Mouse (Mus musculus) erythroid progenitor cell, adult 5-6 weeks (primary cell): ENCODE data around the gene Mill1. TPM values are rescaled to one million over a fixed set of nuclear protein-coding genes. Genes with fewer than 3 reads are reported as not detected.
"Not testable (repeated sequence)": the region's sequence is repeated elsewhere in the genome, so short reads cannot be mapped to it uniquely, and the experiment has no call there.

Source experiments
- ATAC-seq: replicated peaks from 2 replicates; pipeline ENCODE4 v1.8.0; 2016; ENCODE audit warnings: moderate number of reproducible peaks, mild to moderate bottlenecking, moderate TSS enrichment, inconsistent platforms; ENCODE audit not compliant: poor library complexity, low FRiP score, severe bottlenecking
- total RNA-seq, 2 experiments: library from RNA; stranded (forward) in 1 of 2; stranded (reverse) in 1 of 2; fragments of 150-400 nt in 1 of 2; fragments of 186-747, 209-891 nt in 1 of 2; gene quantifications; 2 replicates each; pipeline versions ENCODE4 v1.2.3 to v1.2.4; 2015 to 2017; ENCODE audit warnings: low replicate concordance in 2 of 2

The Mill1 gene
- not detected in 2 replicates for total RNA-seq (2015; ENCODE audit: low replicate concordance)
- total RNA-seq (2017; ENCODE audit: low replicate concordance): not detected in 2 replicates

GRCm38 (mm10) chr7:18245047-18245446, at the start of gene Mill1:
Mill1 (plus strand) TSS chr7:18245347.
- ATAC-seq: no peak

GRCm38 (mm10) chr7:18210938-18211337, 34.2 kb upstream of the Mill1 start:
- no peak for ATAC-seq

DNA sequence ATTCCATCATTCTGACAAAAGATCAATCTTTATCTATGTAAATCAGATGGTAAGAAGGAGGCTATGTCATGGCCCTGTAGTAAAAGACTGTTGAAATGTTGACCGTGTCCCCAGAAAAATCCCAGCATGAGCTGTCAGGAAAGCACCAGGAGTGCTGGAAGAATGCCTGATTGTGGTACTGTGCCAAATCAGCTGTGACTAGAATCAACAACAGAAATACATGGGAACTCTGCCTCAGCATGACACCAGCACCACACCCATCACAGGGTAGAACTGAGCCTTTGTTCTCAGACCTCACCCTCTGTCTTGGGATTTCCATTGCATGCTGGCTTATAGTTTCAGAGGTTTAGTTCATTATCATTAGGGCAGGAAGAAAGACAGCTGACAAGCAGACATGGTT, 30.4 kb upstream of the Mill1 start:
- ATAC-seq: no peak

- ATAC-seq: no peak
Measured at GRCm38 (mm10) chr7:18238561-18238960, 6.6 kb upstream of the Mill1 start.

DNA sequence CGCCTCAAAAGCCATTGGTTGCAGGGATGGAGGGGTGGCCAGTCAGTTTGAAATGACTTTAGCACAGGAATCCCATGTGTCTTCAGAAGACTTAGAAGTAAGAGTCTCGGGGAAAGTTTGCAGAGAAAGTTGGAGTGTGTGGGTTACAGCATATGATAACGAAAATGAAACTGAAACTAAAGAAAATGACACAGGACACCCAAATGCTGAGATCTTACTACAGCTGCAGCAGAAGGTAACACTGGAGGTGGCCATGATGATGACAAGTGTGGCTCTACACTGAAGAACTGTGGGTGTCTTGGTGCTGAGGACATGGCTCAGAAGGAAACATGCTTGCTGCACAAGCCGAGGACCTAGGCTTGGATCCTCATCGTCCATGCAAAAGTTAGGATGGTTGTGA, 3.9 kb upstream of the Mill1 start:
- no peak for ATAC-seq

DNA sequence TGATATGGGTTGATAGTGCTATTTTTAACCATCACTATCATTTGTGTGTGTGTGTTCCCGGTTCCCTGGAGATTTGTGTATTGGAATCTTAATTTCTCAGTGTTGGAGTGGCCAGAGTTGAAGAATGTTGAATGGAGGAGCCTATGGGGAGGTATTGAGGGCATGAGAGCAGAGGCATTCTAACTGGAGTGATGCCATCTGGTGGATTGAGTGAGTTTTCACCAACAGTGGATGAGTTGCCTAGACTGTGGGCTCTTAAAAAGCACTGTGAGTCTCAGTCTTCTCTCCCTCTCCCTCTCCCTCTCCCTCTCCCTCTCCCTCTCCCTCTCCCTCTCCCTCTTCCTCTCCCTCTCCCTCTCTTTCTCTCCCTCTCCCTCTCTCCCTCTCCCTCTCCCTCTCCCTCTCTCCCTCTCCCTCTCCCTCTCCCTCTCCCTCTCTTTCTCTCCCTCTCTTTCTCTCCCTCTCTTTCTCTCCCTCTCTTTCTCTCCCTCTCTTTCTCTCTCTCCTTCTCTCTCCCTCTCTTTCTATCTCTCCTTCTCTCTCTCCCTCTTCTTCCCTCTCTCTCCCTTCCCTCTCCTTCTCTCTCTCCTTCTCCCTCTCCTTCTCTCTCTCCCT, 1.1 kb upstream of the Mill1 start:
- not testable (repeated sequence) for ATAC-seq

DNA sequence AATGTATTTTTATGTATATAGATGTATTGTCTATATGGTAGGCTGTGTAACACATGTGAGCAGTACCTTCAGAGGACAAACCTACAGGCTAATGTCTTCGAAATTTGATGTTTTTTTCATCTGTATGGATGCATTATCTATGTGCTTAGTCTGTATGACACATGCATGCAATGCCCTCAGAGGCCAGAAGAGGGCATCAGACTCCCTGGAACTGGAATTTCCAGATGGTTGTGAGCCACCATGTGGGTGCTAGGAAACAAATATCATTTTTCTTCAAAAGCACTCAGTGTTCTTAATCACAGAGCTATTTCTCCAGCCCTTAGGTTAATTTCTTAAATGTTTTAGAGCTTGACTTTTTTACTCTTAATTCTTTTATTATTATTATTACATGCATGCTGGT, 15.1 kb downstream of the Mill1 start:
- ATAC-seq: no peak

DNA sequence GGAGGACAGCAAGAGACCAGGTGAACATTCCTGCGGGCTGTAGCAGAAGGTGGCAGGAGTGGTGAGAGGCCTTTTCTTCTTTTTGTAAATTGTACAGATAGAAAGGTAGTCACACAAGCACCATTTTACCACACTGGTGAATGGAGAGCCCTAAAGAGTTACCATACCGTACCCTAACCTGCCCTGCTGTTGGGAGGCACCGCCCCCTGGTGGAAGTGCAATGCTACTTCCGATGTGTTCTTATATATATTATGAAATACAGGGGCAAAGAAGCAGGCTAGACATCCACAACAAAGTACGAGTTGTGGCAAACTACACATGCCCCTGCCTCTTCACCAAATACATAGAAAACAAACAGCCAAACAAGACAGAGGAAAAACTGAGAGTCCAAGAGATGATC, 19.9 kb downstream of the Mill1 start:
- no peak for ATAC-seq

Other genes with a start within 250 kb of the Mill1 start
- not detected in 2 replicates for gene Ceacam13, start 235.5 kb upstream of the Mill1 start, total RNA-seq (2015; ENCODE audit: low replicate concordance)
- gene Ceacam13, start 235.5 kb upstream of the Mill1 start, total RNA-seq (2017; ENCODE audit: low replicate concordance): not detected in 2 replicates
- not detected in 2 replicates for gene Ceacam12, start 179.4 kb upstream of the Mill1 start, total RNA-seq (2015; ENCODE audit: low replicate concordance)
- gene Ceacam12, start 179.4 kb upstream of the Mill1 start, total RNA-seq (2017; ENCODE audit: low replicate concordance): not detected in 2 replicates
- not detected in 2 replicates for gene Igfl3, start 68.9 kb upstream of the Mill1 start, total RNA-seq (2015; ENCODE audit: low replicate concordance)
- not detected in 2 replicates for gene Igfl3, start 68.9 kb upstream of the Mill1 start, total RNA-seq (2017; ENCODE audit: low replicate concordance)
- gene Psg18, start 109.7 kb downstream of the Mill1 start, total RNA-seq (2015; ENCODE audit: low replicate concordance): not detected in 2 replicates
- not detected in 2 replicates for gene Psg18, start 109.7 kb downstream of the Mill1 start, total RNA-seq (2017; ENCODE audit: low replicate concordance)
- not detected in 2 replicates for gene Psg28, start 186.7 kb downstream of the Mill1 start, total RNA-seq (2015; ENCODE audit: low replicate concordance)
- not detected in 2 replicates for gene Psg28, start 186.7 kb downstream of the Mill1 start, total RNA-seq (2017; ENCODE audit: low replicate concordance)
- not detected in 2 replicates for gene Psg26, start 238.8 kb downstream of the Mill1 start, total RNA-seq (2015; ENCODE audit: low replicate concordance)
- not detected in 2 replicates for gene Psg26, start 238.8 kb downstream of the Mill1 start, total RNA-seq (2017; ENCODE audit: low replicate concordance)